Mouse (Mus musculus): ENCODE results near the gene Prr3. TPM values are rescaled to one million over a fixed set of nuclear protein-coding genes. Genes with fewer than 3 reads are reported as not detected.

Gene Prr3
- polyA plus RNA-seq (2015; fragmentation: Nextera tagmentation; extraction: Ambion mirVana): 27.6 and 29.0 TPM in 2 replicates

DNA sequence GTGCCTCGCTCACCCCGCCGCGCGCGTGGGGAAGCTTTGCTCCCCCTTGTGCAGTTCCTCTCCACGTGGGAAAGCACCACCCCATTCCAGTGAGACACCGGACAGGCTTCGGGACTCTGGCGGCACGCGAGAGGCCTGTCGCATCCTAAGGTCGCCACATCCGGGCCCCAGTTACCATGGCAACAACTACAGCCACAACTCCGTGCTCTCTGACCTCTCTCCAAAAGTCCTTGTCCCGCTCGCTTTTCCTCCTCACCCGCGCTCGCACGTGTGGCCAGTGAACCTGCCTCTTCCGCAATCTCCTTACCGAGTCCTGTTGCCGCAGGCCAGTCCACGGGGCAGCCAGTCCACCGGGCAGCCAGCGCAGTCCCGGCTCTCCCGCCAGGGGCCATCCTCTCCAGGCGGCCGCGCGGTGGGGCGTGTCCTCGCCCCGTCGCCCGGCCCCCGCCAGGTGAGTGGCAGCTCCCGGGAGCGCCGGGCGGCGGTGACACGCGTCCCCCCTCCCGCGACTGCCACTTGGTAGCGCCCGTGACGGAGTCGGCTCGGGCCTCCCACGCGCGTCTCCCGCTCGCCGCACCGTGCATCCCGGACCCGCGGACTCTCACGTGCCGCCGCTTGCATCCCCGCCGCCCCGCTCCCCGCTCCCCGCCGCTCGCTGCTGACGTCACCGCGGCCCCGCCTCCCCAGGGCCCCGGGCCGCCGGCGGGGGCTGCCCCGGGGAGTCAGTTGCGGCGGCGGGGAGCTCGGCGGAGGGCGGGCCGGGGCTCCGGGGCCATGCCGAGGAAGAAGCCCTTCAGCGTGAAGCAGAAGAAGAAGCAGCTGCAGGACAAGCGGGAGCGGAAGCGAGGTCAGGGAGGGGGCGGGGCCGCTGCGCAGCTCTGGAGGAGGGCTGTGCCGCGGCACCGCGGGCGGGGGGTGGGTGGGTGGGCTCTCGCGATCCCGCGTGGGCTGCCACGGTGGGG lies at the start of gene Prr3, which contains the start of gene Gnl1:
Gene Prr3, minus strand, starts transcription at position 836 of the 962 bp plus-strand sequence.
Gene Gnl1, plus strand, starts transcription at position 451 of the 962 bp plus-strand sequence.
- Histone ChIP-seq H3K4me2 (peak within 1 kb of the TSS; percentile 87), H3K4me3 (replicated peaks) (peak within 1 kb of the TSS; percentile 97), H3K4me1 (peaks cover 24% of the 10 kb centered on the region), H3K36me3 (peaks cover 21% of the 10 kb centered on the region; the same call in 1 of the 2 replicates), H3K27ac (peak within 1 kb of the TSS; percentile 97), H3K27me3 (replicated peaks) (no peaks in the 10 kb centered on the region), H3K9me3 (no peaks in the 10 kb centered on the region), H3K9ac (peak within 1 kb of the TSS; percentile 90)
- 0% methylated on average over 105 of the region's 109 CpGs for WGBS
- ATAC-seq (ENCODE audit: insufficient read depth, low FRiP score, low read depth): peak; percentile 89

DNA sequence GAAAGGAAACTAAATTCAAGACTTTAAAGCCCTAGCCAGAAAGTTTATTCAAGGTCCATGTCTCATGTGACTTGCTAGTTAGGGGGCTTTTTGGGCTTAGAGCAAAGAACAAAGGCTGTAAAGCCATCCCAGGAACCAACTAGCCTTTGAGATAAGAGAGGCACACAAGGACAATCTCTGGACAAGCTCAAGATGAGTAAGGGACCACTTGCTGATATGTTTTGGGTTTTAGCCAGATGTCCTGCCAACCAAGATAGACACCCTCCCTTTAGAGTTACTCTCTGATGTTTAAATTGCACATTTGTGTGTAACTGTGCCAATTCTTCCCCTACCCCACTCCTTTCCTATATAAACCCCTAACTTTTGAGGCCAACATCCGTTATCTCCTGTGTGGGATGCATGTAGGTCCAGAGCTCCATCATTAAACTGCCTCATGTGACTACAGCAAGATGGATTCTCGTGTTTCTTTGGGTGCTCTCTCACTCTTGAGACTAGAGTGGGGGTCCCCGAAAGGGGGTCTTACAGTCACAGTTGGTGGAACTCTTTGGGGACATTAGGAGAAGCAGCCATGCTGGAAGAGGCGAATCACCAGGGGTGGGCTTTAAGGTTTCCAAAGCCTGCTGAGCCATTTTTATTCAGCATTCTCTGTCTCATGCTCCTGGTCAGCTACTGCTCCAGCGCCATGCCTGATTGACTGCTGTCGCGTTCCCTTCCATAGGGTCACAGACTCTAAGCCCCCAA lies 49.0 kb upstream of the Prr3 start:
- H3K4me2 ChIP-seq: no peak overlapping the region
- no peak overlapping the region for H3K27ac ChIP-seq
- peaks cover 5% of the 10 kb centered on the region for H3K4me1 ChIP-seq
- H3K9me3 ChIP-seq: no peaks in the 10 kb centered on the region
- 0 out of 2 replicates have a peak, but pooled peaks cover 3% of the 10 kb centered on the region for H3K27me3 ChIP-seq (replicated peaks)
- no peak overlapping the region for H3K4me3 ChIP-seq (replicated peaks)
- no peak for ATAC-seq (ENCODE audit: insufficient read depth, low FRiP score, low read depth)
- H3K36me3 ChIP-seq: no peaks in the 10 kb centered on the region
- 87% methylated on average over 7 of the region's 7 CpGs for WGBS
- no peak overlapping the region for H3K9ac ChIP-seq

DNA sequence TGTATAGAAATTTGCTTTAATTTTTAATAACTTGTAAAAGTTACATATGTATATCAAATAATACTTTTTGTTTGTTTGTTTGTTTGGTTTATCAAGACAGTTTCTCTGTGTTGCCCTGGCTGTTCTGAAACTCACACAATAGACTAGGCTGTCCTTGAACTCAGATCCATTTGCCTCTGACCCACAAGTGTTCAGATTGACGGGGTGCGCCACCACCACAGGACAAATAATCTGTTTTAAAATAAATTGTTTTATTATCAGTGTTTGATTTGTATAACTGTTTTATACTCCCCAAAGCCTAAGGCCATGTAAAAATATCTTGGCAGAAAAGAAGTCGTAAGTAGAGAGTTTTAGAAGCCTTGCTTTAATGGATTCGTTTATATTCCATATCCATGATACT lies 47.6 kb upstream of the Prr3 start:
- WGBS: 81% methylated on average over 4 of the region's 4 CpGs
- ATAC-seq (ENCODE audit: insufficient read depth, low FRiP score, low read depth): no peak
- no peak overlapping the region for H3K27ac ChIP-seq
- no peaks in the 10 kb centered on the region for H3K36me3 ChIP-seq
- no peaks in the 10 kb centered on the region for H3K9me3 ChIP-seq
- no peak overlapping the region for H3K9ac ChIP-seq
- no peak overlapping the region for H3K4me3 ChIP-seq (replicated peaks)
- peaks cover 8% of the 10 kb centered on the region for H3K4me1 ChIP-seq
- H3K27me3 ChIP-seq (replicated peaks): 0 out of 2 replicates have a peak, but pooled peaks cover 3% of the 10 kb centered on the region
- H3K4me2 ChIP-seq: no peak overlapping the region

DNA sequence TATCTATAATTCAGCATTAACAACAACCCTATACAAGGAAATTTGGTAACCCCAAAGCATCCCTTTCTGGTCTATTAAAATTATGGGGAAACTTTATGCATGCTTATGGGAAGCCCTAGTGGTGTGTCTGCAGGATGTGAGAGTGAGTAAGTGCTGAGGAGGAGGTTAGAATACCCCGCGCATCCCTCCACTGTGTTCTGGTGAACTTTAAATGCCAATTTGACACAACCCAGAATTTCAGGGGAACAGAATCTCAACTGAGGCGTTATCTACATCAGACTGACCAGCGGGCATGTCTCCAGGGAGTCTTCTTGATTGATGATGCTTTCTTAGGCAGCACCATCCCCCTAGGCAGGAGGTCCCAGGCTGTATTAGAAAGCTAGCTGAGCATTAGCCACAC lies 45.9 kb upstream of the Prr3 start:
- no peak overlapping the region for H3K4me3 ChIP-seq (replicated peaks)
- H3K27me3 ChIP-seq (replicated peaks): no peaks in the 10 kb centered on the region
- no peak overlapping the region for H3K9ac ChIP-seq
- no peaks in the 10 kb centered on the region for H3K9me3 ChIP-seq
- ATAC-seq (ENCODE audit: insufficient read depth, low FRiP score, low read depth): no peak
- no peak overlapping the region for H3K27ac ChIP-seq
- H3K4me2 ChIP-seq: no peak overlapping the region
- H3K36me3 ChIP-seq: no peaks in the 10 kb centered on the region
- 46% methylated on average over 4 of the region's 4 CpGs for WGBS
- peaks cover 3% of the 10 kb centered on the region; the same call in 1 of the 2 replicates for H3K4me1 ChIP-seq

DNA sequence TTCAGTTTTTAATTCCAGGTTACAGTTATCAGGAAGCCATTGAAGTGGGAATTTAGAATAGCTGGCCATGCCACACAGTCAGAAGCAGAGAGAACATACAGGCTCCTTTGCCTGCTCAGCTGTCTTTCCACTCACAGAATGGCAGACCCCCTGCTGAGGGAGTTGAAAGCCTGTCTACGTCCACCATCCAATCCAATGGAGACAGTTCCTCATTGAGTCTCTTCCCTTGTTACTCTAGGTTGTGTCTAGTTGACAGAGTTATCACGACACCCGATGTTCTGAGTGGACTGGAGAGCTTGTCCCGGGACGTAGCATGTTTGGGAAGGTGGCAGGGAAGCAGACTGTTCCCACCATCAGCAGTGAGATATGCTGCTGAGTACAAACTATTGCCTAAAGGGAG lies 45.2 kb upstream of the Prr3 start:
- no peak for ATAC-seq (ENCODE audit: insufficient read depth, low FRiP score, low read depth)
- WGBS: 68% methylated on average over 5 of the region's 5 CpGs
- H3K9ac ChIP-seq: no peak overlapping the region
- H3K9me3 ChIP-seq: no peaks in the 10 kb centered on the region
- peaks cover 3% of the 10 kb centered on the region; the same call in 1 of the 2 replicates for H3K4me1 ChIP-seq
- H3K27me3 ChIP-seq (replicated peaks): no peaks in the 10 kb centered on the region
- H3K4me3 ChIP-seq (replicated peaks): no peak overlapping the region
- no peak overlapping the region for H3K4me2 ChIP-seq
- H3K27ac ChIP-seq: no peak overlapping the region
- H3K36me3 ChIP-seq: no peaks in the 10 kb centered on the region

DNA sequence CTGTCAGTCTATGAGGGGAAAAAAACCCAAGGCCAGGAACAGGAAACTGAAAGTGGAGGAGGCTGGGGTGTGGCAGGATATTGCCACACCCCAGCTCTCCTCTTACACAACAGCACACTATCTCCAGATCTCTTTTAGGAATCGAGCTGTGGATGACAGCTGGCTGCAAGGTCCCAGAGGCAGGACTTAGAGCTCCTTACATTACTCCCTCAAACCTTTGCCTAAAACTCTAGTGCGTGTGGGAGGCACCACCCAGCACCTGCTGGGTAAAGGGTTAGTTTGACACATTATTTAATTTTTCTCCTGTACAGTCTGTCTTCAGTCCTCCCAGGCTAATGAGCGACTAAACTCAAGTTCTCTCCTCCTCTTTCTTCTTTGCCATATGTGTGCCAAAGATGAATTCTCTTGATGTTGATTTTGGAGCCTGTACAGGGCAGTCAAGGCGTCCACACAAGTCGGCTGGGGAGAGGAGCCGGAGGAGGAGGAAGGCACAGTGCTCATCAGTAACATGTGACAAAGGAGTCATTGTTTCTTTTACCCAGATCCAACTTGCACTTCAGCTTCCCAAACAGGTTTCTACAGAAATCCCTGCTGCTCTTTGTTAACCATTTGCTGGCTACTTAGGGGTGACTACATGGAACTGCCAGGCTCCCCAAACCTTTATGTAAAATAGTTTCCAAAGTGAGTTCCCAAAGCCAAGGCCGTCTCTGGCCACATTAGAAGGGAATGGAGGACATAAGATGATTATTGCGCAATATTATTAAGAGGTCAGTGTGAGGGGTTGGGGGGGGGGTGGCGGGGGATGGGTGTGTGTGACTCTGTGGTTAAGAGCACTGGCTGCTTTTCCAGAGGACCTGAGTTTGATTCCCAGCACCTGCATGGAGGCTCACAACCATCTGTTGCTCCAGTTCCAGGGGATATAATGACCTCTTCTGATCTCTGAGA lies 43.9 kb upstream of the Prr3 start:
- WGBS: 46% methylated on average over 9 of the region's 9 CpGs
- no peak for ATAC-seq (ENCODE audit: insufficient read depth, low FRiP score, low read depth)
- no peaks in the 10 kb centered on the region for H3K36me3 ChIP-seq
- peak overlapping the region; percentile 72 for H3K27ac ChIP-seq
- no peak overlapping the region for H3K4me3 ChIP-seq (replicated peaks)
- peaks cover 3% of the 10 kb centered on the region; the same call in 1 of the 2 replicates for H3K4me1 ChIP-seq
- no peaks in the 10 kb centered on the region for H3K27me3 ChIP-seq (replicated peaks)
- H3K9me3 ChIP-seq: no peaks in the 10 kb centered on the region
- H3K9ac ChIP-seq: no peak overlapping the region
- peak overlapping the region; percentile 5; the same call in 1 of the 2 replicates for H3K4me2 ChIP-seq

DNA sequence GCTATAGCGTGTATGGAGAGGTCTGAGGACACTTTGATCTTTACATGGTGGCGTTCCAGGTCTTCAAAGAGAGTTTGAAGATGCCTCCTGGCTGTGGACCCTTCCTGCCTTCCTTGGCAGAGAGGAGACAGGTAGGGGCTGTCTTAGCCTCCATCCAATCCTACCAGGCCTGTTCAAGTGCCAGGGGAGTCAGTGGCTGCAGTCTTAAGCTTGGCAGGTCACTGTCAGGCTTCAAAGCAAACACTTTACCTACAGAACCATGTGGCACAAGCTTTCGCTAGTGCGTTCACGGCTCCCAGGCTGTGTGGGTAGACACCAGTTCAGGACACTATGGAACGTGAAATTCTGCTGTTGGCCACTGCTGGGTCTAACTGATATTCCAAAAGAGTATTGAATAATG lies 42.9 kb upstream of the Prr3 start:
- H3K27ac ChIP-seq: peak overlapping the region; percentile 72; the same call in 1 of the 2 replicates
- H3K9me3 ChIP-seq: no peaks in the 10 kb centered on the region
- H3K27me3 ChIP-seq (replicated peaks): no peaks in the 10 kb centered on the region
- peaks cover 3% of the 10 kb centered on the region; the same call in 1 of the 2 replicates for H3K4me1 ChIP-seq
- H3K36me3 ChIP-seq: no peaks in the 10 kb centered on the region
- ATAC-seq (ENCODE audit: insufficient read depth, low FRiP score, low read depth): no peak
- 89% methylated on average over 6 of the region's 6 CpGs for WGBS
- H3K4me2 ChIP-seq: no peak overlapping the region
- no peak overlapping the region for H3K4me3 ChIP-seq (replicated peaks)
- no peak overlapping the region for H3K9ac ChIP-seq

DNA sequence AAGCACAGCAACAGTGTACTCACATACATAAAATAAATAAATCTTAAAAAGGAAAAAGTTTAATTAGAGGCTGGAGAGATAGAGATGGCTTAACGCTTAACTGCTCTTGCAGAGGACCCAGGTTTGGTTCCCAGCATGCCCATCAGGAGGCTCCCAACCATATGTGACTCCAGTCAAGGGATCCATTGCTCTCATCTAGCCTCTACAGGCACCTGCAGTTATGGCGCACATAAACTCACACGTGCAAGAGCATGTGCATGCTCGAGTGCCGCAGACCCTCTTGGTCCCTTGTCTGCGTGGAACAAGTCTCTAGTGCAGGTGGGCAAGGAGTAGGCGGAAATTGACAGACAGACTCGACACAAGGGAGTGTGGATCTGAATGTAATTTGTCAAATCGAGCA lies 42.1 kb upstream of the Prr3 start:
- Histone ChIP-seq H3K9ac (no peak overlapping the region), H3K27me3 (replicated peaks) (no peaks in the 10 kb centered on the region), H3K27ac (no peak overlapping the region), H3K4me2 (no peak overlapping the region), H3K36me3 (no peaks in the 10 kb centered on the region), H3K4me3 (replicated peaks) (no peak overlapping the region), H3K9me3 (no peaks in the 10 kb centered on the region), H3K4me1 (peaks cover 3% of the 10 kb centered on the region; the same call in 1 of the 2 replicates)
- 93% methylated on average over 9 of the region's 9 CpGs for WGBS
- ATAC-seq (ENCODE audit: insufficient read depth, low FRiP score, low read depth): no peak

DNA sequence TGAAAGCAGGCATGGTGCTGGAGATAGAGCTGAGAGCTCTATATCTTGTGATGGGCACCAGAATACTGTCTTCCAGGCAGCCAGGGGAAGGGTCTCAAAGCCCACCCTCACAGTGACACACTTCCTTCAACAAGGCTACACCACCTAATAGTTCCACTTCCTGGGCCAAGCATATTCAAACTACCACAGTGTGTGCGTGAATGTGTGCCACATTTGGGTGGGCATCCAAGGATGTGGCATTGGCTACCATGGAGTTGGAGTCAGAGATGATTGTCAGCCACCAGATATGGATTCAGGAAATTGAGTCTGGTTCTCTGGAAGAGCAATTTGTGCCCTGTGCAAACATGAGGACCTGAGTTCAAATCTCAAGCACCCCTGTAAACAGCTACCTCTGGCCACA lies 41.3 kb upstream of the Prr3 start:
- Histone ChIP-seq H3K9me3 (no peaks in the 10 kb centered on the region), H3K4me1 (peaks cover 3% of the 10 kb centered on the region; the same call in 1 of the 2 replicates), H3K27ac (no peak overlapping the region), H3K27me3 (replicated peaks) (no peaks in the 10 kb centered on the region), H3K4me2 (no peak overlapping the region), H3K36me3 (no peaks in the 10 kb centered on the region), H3K4me3 (replicated peaks) (no peak overlapping the region), H3K9ac (no peak overlapping the region)
- WGBS: 96% methylated on average over 1 of the region's 1 CpGs
- ATAC-seq (ENCODE audit: insufficient read depth, low FRiP score, low read depth): no peak

DNA sequence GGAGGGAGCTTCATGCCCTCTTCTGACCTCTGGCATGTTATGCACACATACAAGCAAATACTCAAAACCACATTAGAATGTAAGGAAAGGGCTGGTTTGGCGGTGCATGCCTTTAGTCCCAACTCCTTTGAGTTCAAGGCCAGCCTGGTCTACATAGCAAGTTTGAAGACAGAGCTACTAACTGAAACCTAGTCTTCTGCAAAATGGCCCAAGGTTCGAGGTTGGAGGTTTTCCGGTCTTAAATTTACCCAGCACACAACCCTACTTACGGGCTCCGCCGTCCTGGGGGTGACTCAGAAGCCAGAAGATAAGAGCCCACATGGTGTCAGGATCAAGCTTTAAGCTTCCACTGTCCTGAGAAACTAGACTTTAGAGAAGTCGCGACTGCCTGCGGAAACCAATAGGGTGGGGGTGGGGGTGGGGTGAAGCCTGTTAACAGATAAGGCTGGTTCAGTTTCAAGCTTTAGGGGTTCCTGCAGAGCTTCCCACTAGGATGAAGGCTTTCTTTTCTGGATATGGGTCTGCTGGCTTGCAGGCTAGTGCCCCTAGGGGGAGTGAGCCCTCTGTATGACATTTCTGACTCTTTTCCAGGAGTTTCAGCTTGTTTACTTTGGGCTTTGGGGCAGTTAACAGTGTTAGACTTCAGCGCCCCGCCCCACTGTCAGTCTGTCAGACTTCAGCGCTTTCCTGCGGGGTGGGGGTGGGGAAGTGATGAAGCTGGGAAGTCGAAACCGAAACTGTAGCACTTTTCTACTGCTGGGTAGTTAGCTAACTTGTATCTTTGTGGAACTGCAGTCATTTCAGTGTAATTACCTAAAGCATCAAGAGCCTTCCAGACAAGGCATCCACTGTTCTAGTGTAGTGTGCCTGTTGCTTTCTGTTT lies 40.4 kb upstream of the Prr3 start, which contains the start of gene H2-T24:
Gene H2-T24, minus strand, starts transcription at position 370 of the 883 bp plus-strand sequence.
- peaks cover 3% of the 10 kb centered on the region; the same call in 1 of the 2 replicates for H3K4me1 ChIP-seq
- ATAC-seq (ENCODE audit: insufficient read depth, low FRiP score, low read depth): peak; percentile 82
- no peaks in the 10 kb centered on the region for H3K27me3 ChIP-seq (replicated peaks)
- H3K9ac ChIP-seq: no peak within 1 kb of the TSS
- 29% methylated on average over 15 of the region's 15 CpGs for WGBS
- no peaks in the 10 kb centered on the region for H3K9me3 ChIP-seq
- peak within 1 kb of the TSS; percentile 40 for H3K4me2 ChIP-seq
- 0 out of 2 replicates have a peak within 1 kb of the TSS, but pooled peaks have one; percentile 2 for H3K4me3 ChIP-seq (replicated peaks)
- no peaks in the 10 kb centered on the region for H3K36me3 ChIP-seq
- peak within 1 kb of the TSS; percentile 49; the same call in 1 of the 2 replicates for H3K27ac ChIP-seq
